Comparison of ENCODE assay signal across 8 mouse cellular contexts in genomic region chr15:103248401-103249313, GRCm38 (mm10). TPM values are rescaled to one million over a fixed set of nuclear protein-coding genes. Genes with fewer than 3 reads are reported as not detected.
DNase-seq lines count a peak whose midpoint lies in the region; ATAC-seq lines count a peak whose summit lies in the region.

No protein-coding gene starts in this region.

- no peak overlapping the region for H3K27ac ChIP-seq in forebrain, embryonic 15.5 days (replicated peaks)
- peak overlapping the region; percentile 10; the same call in 1 of the 2 replicates for H3K27ac ChIP-seq in limb, embryonic 13.5 days

- H3K27me3 ChIP-seq in forebrain, embryonic 15.5 days: no peaks in the 10 kb centered on the region
- H3K27me3 ChIP-seq in limb, embryonic 13.5 days: no peaks in the 10 kb centered on the region

- H3K4me1 ChIP-seq in forebrain, embryonic 15.5 days: peaks cover 12% of the 10 kb centered on the region
- H3K4me1 ChIP-seq in limb, embryonic 13.5 days: peaks cover 14% of the 10 kb centered on the region

- peak; percentile 21 for DNase-seq in kidney, adult 18-20 months
- DNase-seq in kidney, adult 8-10 months: no peak
- peak; percentile 37 for DNase-seq in NIH3T3 (ENCODE audit: low read depth)
- no peak for DNase-seq in thymus, postnatal 0 days (ENCODE audit: low spot score)
- no peak for DNase-seq in cerebellum, adult 9-11 months
- DNase-seq in frontal cortex, postnatal 36 days (ENCODE audit: low spot score in 2 of 2): no peak

- ATAC-seq in forebrain, embryonic 15.5 days (replicated peaks): peak; percentile 33
- no peak for ATAC-seq in limb, embryonic 13.5 days (ENCODE audit: low FRiP score, low read depth)

- no peak overlapping the region for H3K4me2 ChIP-seq in forebrain, embryonic 15.5 days (replicated peaks)
- H3K4me2 ChIP-seq in limb, embryonic 13.5 days (replicated peaks): no peak overlapping the region

- H3K4me3 ChIP-seq in forebrain, embryonic 15.5 days: no peak overlapping the region
- H3K4me3 ChIP-seq in limb, embryonic 13.5 days: no peak overlapping the region

- 77% methylated on average over 28 of the region's 28 CpGs for WGBS in forebrain, embryonic 15.5 days
- 85% methylated on average over 28 of the region's 28 CpGs for WGBS in limb, embryonic 13.5 days

- H3K9ac ChIP-seq in forebrain, embryonic 15.5 days (replicated peaks): no peak overlapping the region
- H3K9ac ChIP-seq in limb, embryonic 13.5 days: no peak overlapping the region

- peaks cover 50% of the 10 kb centered on the region for H3K36me3 ChIP-seq in forebrain, embryonic 15.5 days
- H3K36me3 ChIP-seq in limb, embryonic 13.5 days: peaks cover 49% of the 10 kb centered on the region

- no peaks in the 10 kb centered on the region for H3K9me3 ChIP-seq in forebrain, embryonic 15.5 days
- H3K9me3 ChIP-seq in limb, embryonic 13.5 days: no peaks in the 10 kb centered on the region

RNA-seq across cellular contexts. Expression of gene Hnrnpa1, which starts 8.4 kb away (rescaled TPM):
- polyA plus RNA-seq in forebrain, embryonic 15.5 days (2015; fragmentation: Nextera tagmentation; extraction: Ambion mirVana): 995 and 1,028 TPM in 2 replicates
- 1,120 and 1,163 TPM in 2 replicates for polyA plus RNA-seq in limb, embryonic 13.5 days (2015; fragmentation: Nextera tagmentation; extraction: Ambion mirVana)
- 683 and 713 TPM in 2 replicates for polyA plus RNA-seq in thymus, postnatal 0 days (2015; fragmentation: Nextera tagmentation; extraction: Ambion mirVana)

RNA-seq across cellular contexts. Expression of gene Cbx5, which starts 9.0 kb away (rescaled TPM):
- polyA plus RNA-seq in forebrain, embryonic 15.5 days (2015; fragmentation: Nextera tagmentation; extraction: Ambion mirVana): 134 and 139 TPM in 2 replicates
- 153 and 166 TPM in 2 replicates for polyA plus RNA-seq in limb, embryonic 13.5 days (2015; fragmentation: Nextera tagmentation; extraction: Ambion mirVana)
- 55.7 and 60.1 TPM in 2 replicates for polyA plus RNA-seq in thymus, postnatal 0 days (2015; fragmentation: Nextera tagmentation; extraction: Ambion mirVana)

RNA-seq across cellular contexts. Expression of gene Nfe2, which starts 9.5 kb away (rescaled TPM):
- polyA plus RNA-seq in forebrain, embryonic 15.5 days (2015; fragmentation: Nextera tagmentation; extraction: Ambion mirVana): 0.38 and 0.63 TPM in 2 replicates
- polyA plus RNA-seq in limb, embryonic 13.5 days (2015; fragmentation: Nextera tagmentation; extraction: Ambion mirVana): 2.8 and 3.8 TPM in 2 replicates
- polyA plus RNA-seq in thymus, postnatal 0 days (2015; fragmentation: Nextera tagmentation; extraction: Ambion mirVana): 8.0 and 9.1 TPM in 2 replicates

RNA-seq across cellular contexts. Expression of gene Copz1, which starts 23.9 kb away (rescaled TPM):
- polyA plus RNA-seq in forebrain, embryonic 15.5 days (2015; fragmentation: Nextera tagmentation; extraction: Ambion mirVana): 215 and 220 TPM in 2 replicates
- 283 TPM in 2 replicates for polyA plus RNA-seq in limb, embryonic 13.5 days (2015; fragmentation: Nextera tagmentation; extraction: Ambion mirVana)
- polyA plus RNA-seq in thymus, postnatal 0 days (2015; fragmentation: Nextera tagmentation; extraction: Ambion mirVana): 188 and 210 TPM in 2 replicates

Comparison
In these comparisons a context has a peak if more than half of its experiments do, and no peak if none do; other contexts are left out.
1. DNase-seq: peak in kidney, adult 18-20 months (single experiment) and NIH3T3 (single experiment); none in kidney, adult 8-10 months (0 of 2), thymus, postnatal 0 days (single experiment), cerebellum, adult 9-11 months (single experiment) and frontal cortex, postnatal 36 days (0 of 2).